Mouse (Mus musculus): ENCODE measurements around the gene Olfr402. TPM values are rescaled to one million over a fixed set of nuclear protein-coding genes. Genes with fewer than 3 reads are reported as not detected.
"Not testable (repeated sequence)": the region's sequence is repeated elsewhere in the genome, so short reads cannot be mapped to it uniquely, and the experiment has no call there.

The Olfr402 gene
- polyA plus RNA-seq (2014; fragmentation: Nextera tagmentation; extraction: Ambion mirVana), result not detected in 2 replicates

- no peak for ATAC-seq (replicated peaks; ENCODE audit: insufficient number of reproducible peaks, low FRiP score, low TSS enrichment, low read depth)
- no peaks in the 10 kb centered on the region for H3K27me3 ChIP-seq (ENCODE audit: control insufficient read depth, insufficient read depth, low read length)
- WGBS, result 60% methylated on average over 3 of the region's 3 CpGs
- H3K9me3 ChIP-seq (replicated peaks; ENCODE audit: control insufficient read depth, low read length), result no peaks in the 10 kb centered on the region
- H3K4me3 ChIP-seq (ENCODE audit: low read depth, low read length), result no peak within 1 kb of the TSS
- H3K4me2 ChIP-seq (ENCODE audit: low read depth, low read length), result no peak within 1 kb of the TSS
- no peak for DNase-seq (ENCODE audit: low spot score)
- H3K27ac ChIP-seq (replicated peaks; ENCODE audit: low read depth, low read length), result no peak within 1 kb of the TSS
- H3K9ac ChIP-seq (replicated peaks; ENCODE audit: low read length), result no peak within 1 kb of the TSS
- no peaks in the 10 kb centered on the region for H3K4me1 ChIP-seq (ENCODE audit: control insufficient read depth, insufficient read depth, low read length)
- H3K36me3 ChIP-seq (replicated peaks; ENCODE audit: control insufficient read depth, insufficient read depth, low read depth, low read length), result no peaks in the 10 kb centered on the region
Observed at GRCm38 (mm10) chr11:74153229-74153628, at the start of gene Olfr402. Gene Olfr402 (plus strand): TSS chr11:74153529.

DNA sequence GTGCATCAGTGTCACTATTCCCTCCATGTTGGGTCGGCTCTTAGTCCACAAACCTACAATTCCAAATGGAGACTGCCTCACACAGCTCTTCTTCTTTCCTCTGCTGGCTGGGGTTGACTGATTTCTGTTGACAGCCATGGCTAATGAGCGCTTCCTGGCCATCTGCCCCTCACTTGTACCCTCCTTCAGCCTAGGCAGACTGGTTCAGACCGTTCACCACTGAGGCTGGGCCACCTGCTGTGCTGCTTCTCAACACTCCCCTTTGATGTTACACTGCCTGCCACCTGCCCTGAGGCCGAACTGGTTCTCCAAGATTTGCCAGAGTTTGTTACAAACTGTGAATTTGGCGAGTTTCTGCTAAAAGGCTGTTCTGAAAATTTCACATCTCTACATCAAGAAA lies 48.3 kb upstream of the Olfr402 start:
- Histone ChIP-seq H3K4me1 (ENCODE audit: control insufficient read depth, insufficient read depth, low read length) (no peaks in the 10 kb centered on the region), H3K9ac (replicated peaks; ENCODE audit: low read length) (no peak overlapping the region), H3K4me3 (ENCODE audit: low read depth, low read length) (no peak overlapping the region), H3K27me3 (ENCODE audit: control insufficient read depth, insufficient read depth, low read length) (no peaks in the 10 kb centered on the region), H3K9me3 (replicated peaks; ENCODE audit: control insufficient read depth, low read length) (no peaks in the 10 kb centered on the region), H3K27ac (replicated peaks; ENCODE audit: low read depth, low read length) (no peak overlapping the region), H3K36me3 (replicated peaks; ENCODE audit: control insufficient read depth, insufficient read depth, low read depth, low read length) (no peaks in the 10 kb centered on the region), H3K4me2 (ENCODE audit: low read depth, low read length) (no peak overlapping the region)
- WGBS, result 30% methylated on average over 5 of the region's 5 CpGs
- DNase-seq (ENCODE audit: low spot score) (no peak), ATAC-seq (replicated peaks; ENCODE audit: insufficient number of reproducible peaks, low FRiP score, low TSS enrichment, low read depth) (no peak)

DNA sequence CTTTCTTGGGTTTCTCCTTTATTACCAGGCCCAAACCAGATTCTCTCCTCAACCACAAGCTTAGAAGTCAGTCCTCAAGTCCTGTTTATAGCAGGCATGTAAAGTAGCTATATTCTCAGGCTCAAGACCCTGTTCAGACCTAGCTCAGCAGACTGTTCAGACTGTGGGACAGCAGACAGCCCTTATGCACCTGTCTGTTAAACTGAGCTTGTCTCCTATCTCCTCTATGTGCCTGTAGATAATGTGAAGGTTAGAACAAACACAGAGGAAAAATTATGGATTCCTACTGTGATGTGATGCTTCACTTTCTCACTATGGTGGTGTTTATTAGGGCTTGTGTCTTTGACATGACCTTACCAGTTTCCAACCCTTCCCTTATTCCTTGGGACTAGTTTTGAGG lies 39.9 kb upstream of the Olfr402 start, which contains the start of gene Olfr401:
Gene Olfr401, plus strand, starts transcription at position 301 of the 400 bp plus-strand sequence.
- Histone ChIP-seq H3K4me2 (ENCODE audit: low read depth, low read length) (no peak within 1 kb of the TSS), H3K4me3 (ENCODE audit: low read depth, low read length) (no peak within 1 kb of the TSS), H3K36me3 (replicated peaks; ENCODE audit: control insufficient read depth, insufficient read depth, low read depth, low read length) (no peaks in the 10 kb centered on the region), H3K27ac (replicated peaks; ENCODE audit: low read depth, low read length) (no peak within 1 kb of the TSS), H3K9ac (replicated peaks; ENCODE audit: low read length) (no peak within 1 kb of the TSS), H3K27me3 (ENCODE audit: control insufficient read depth, insufficient read depth, low read length) (no peaks in the 10 kb centered on the region), H3K9me3 (replicated peaks; ENCODE audit: control insufficient read depth, low read length) (no peaks in the 10 kb centered on the region), H3K4me1 (ENCODE audit: control insufficient read depth, insufficient read depth, low read length) (no peaks in the 10 kb centered on the region)
- DNase-seq (ENCODE audit: low spot score) (no peak), ATAC-seq (replicated peaks; ENCODE audit: insufficient number of reproducible peaks, low FRiP score, low TSS enrichment, low read depth) (no peak)

DNA sequence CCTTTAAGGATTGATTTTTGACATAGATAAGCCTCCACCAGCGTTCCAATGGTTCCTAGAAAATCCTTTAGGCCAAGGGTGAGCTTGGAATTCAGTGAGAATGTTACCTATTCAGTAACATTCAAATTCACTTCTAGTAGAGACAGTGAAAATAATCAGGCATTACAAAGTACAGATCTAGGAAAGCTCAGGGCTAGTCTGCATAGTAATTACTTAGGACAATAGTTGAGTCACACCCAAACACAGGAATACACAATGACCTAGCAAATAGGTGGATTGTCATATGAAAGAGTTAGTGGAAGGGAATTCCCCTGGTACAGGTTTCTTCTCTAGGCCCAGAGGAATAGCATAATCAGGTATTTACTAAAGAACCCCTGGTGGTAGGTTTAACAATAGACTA lies 13.3 kb upstream of the Olfr402 start:
- H3K4me1 ChIP-seq (ENCODE audit: control insufficient read depth, insufficient read depth, low read length); DNase-seq (ENCODE audit: low spot score); H3K4me2 ChIP-seq (ENCODE audit: low read depth, low read length); H3K4me3 ChIP-seq (ENCODE audit: low read depth, low read length); H3K27me3 ChIP-seq (ENCODE audit: control insufficient read depth, insufficient read depth, low read length); H3K27ac ChIP-seq (replicated peaks; ENCODE audit: low read depth, low read length); H3K9ac ChIP-seq (replicated peaks; ENCODE audit: low read length); H3K36me3 ChIP-seq (replicated peaks; ENCODE audit: control insufficient read depth, insufficient read depth, low read depth, low read length); ATAC-seq (replicated peaks; ENCODE audit: insufficient number of reproducible peaks, low FRiP score, low TSS enrichment, low read depth); H3K9me3 ChIP-seq (replicated peaks; ENCODE audit: control insufficient read depth, low read length): not testable (repeated sequence)
- 38% methylated on average over 1 of the region's 1 CpGs for WGBS

DNA sequence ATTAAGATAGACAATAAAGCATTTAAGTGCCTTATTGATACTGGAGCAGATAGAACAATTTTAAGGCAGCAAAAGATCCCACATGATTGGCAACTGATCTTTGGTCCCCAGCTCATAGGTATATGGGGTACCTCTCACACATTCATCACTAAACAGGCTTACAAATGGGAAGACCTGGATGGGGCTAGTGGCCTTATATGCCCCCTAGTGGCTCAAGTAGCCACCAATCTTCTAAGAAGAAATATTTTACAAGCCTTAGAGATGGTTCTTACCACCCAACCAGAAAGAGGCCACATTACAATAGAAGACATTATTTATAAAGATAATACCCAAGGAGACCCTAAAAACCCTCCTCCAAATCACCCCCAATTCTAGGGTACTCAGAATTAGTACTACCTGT lies 7.5 kb upstream of the Olfr402 start:
- Histone ChIP-seq H3K27me3 (ENCODE audit: control insufficient read depth, insufficient read depth, low read length) (no peaks in the 10 kb centered on the region), H3K4me3 (ENCODE audit: low read depth, low read length) (no peak overlapping the region), H3K4me2 (ENCODE audit: low read depth, low read length) (no peak overlapping the region), H3K27ac (replicated peaks; ENCODE audit: low read depth, low read length) (no peak overlapping the region), H3K9ac (replicated peaks; ENCODE audit: low read length) (no peak overlapping the region), H3K36me3 (replicated peaks; ENCODE audit: control insufficient read depth, insufficient read depth, low read depth, low read length) (no peaks in the 10 kb centered on the region), H3K9me3 (replicated peaks; ENCODE audit: control insufficient read depth, low read length) (no peaks in the 10 kb centered on the region; the same call in none of the 2 replicates), H3K4me1 (ENCODE audit: control insufficient read depth, insufficient read depth, low read length) (no peaks in the 10 kb centered on the region)
- ATAC-seq (replicated peaks; ENCODE audit: insufficient number of reproducible peaks, low FRiP score, low TSS enrichment, low read depth) (no peak), DNase-seq (ENCODE audit: low spot score) (no peak)

DNA sequence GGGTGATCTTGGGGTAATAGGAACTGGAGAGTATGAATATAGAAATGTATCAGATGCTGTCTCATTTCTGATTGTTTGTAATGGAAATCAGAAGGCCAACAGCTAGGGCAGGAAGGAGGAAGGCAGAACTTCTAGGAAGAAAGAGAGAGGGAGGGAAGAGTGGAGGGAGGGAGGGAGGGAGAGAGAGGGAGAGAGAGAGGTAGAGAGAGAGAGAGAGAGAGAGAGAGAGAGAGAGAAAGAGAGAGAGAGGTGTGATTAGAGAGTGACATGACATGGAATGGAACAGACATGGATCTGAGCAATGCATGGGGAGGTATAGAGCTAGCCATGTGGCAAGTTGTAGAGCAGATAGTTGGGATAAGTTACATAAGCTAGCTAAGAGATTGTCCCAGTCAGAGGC lies 15.4 kb downstream of the Olfr402 start:
- H3K4me2 ChIP-seq (ENCODE audit: low read depth, low read length), result no peak overlapping the region
- H3K27ac ChIP-seq (replicated peaks; ENCODE audit: low read depth, low read length), result no peak overlapping the region
- H3K9me3 ChIP-seq (replicated peaks; ENCODE audit: control insufficient read depth, low read length), result no peaks in the 10 kb centered on the region
- ATAC-seq (replicated peaks; ENCODE audit: insufficient number of reproducible peaks, low FRiP score, low TSS enrichment, low read depth) (no peak), DNase-seq (ENCODE audit: low spot score) (no peak)
- H3K36me3 ChIP-seq (replicated peaks; ENCODE audit: control insufficient read depth, insufficient read depth, low read depth, low read length), result no peaks in the 10 kb centered on the region
- no peaks in the 10 kb centered on the region for H3K27me3 ChIP-seq (ENCODE audit: control insufficient read depth, insufficient read depth, low read length)
- no peak overlapping the region for H3K4me3 ChIP-seq (ENCODE audit: low read depth, low read length)
- H3K9ac ChIP-seq (replicated peaks; ENCODE audit: low read length), result no peak overlapping the region
- H3K4me1 ChIP-seq (ENCODE audit: control insufficient read depth, insufficient read depth, low read length), result no peaks in the 10 kb centered on the region

- 82% methylated on average over 4 of the region's 4 CpGs for WGBS
- no peak overlapping the region for H3K4me2 ChIP-seq (ENCODE audit: low read depth, low read length)
- 0 out of 2 replicates have a peak, but pooled peaks cover 5% of the 10 kb centered on the region for H3K9me3 ChIP-seq (replicated peaks; ENCODE audit: control insufficient read depth, low read length)
- DNase-seq (ENCODE audit: low spot score) (no peak), ATAC-seq (replicated peaks; ENCODE audit: insufficient number of reproducible peaks, low FRiP score, low TSS enrichment, low read depth) (no peak)
- H3K9ac ChIP-seq (replicated peaks; ENCODE audit: low read length), result no peak overlapping the region
- no peaks in the 10 kb centered on the region for H3K4me1 ChIP-seq (ENCODE audit: control insufficient read depth, insufficient read depth, low read length)
- H3K4me3 ChIP-seq (ENCODE audit: low read depth, low read length), result no peak overlapping the region
- H3K27ac ChIP-seq (replicated peaks; ENCODE audit: low read depth, low read length), result no peak overlapping the region
- H3K36me3 ChIP-seq (replicated peaks; ENCODE audit: control insufficient read depth, insufficient read depth, low read depth, low read length), result no peaks in the 10 kb centered on the region
- no peaks in the 10 kb centered on the region for H3K27me3 ChIP-seq (ENCODE audit: control insufficient read depth, insufficient read depth, low read length)
Observed at GRCm38 (mm10) chr11:74183168-74183567, 29.8 kb downstream of the Olfr402 start.

DNA sequence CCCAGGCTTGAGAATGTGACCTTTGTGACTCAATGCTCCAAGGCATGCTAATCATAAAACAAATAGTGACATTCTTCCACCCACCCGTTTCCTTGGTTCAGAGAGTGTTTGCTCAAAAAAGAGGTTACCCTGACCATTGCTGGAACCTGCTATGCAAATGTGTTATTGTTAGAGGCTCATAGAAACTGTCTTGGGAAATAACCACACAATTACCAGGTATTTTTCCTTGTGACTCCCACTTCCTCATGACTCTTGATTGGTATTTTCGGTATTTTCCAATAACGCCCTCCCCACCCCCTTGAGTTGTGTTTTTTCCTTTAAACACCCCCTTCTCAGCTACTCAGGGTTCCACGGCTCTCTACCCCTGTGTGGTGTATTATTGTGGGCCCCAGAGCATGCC lies 30.4 kb downstream of the Olfr402 start:
- ATAC-seq (replicated peaks; ENCODE audit: insufficient number of reproducible peaks, low FRiP score, low TSS enrichment, low read depth) (no peak), DNase-seq (ENCODE audit: low spot score) (no peak)
- Histone ChIP-seq H3K9ac (replicated peaks; ENCODE audit: low read length) (no peak overlapping the region), H3K27ac (replicated peaks; ENCODE audit: low read depth, low read length) (no peak overlapping the region), H3K9me3 (replicated peaks; ENCODE audit: control insufficient read depth, low read length) (0 out of 2 replicates have a peak, but pooled peaks cover 5% of the 10 kb centered on the region), H3K4me3 (ENCODE audit: low read depth, low read length) (no peak overlapping the region), H3K4me2 (ENCODE audit: low read depth, low read length) (no peak overlapping the region), H3K4me1 (ENCODE audit: control insufficient read depth, insufficient read depth, low read length) (no peaks in the 10 kb centered on the region), H3K27me3 (ENCODE audit: control insufficient read depth, insufficient read depth, low read length) (no peaks in the 10 kb centered on the region), H3K36me3 (replicated peaks; ENCODE audit: control insufficient read depth, insufficient read depth, low read depth, low read length) (no peaks in the 10 kb centered on the region)
- 82% methylated on average over 4 of the region's 4 CpGs for WGBS

Measured in embryonic facial prominence, embryonic 11.5 days (tissue).